ENCODE assay signal across 8 mouse cellular contexts in the genomic region with DNA sequence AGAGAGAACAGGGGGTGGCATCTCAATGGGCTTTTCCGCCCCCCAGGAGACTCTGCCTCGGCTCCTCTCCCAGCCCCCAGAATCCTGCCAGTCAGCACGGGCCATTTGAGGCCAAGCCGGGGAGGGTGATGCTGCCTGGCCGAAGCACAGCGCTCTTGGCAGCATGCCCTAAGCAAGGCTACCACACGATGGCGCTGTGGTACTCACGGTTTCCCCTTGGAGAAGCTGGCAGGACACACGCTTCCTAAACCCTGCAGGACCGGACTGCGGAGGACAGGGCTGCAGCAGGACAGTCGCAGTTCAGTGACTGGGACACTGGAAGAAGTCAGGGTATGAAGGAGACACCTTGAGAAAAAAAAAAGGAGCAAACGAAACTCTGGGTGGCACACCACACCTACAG. TPM values are rescaled to one million over a fixed set of nuclear protein-coding genes. Genes with fewer than 3 reads are reported as not detected.
DNase-seq lines count a peak whose midpoint lies in the region; ATAC-seq and TF ChIP-seq lines count a peak whose summit lies in the region.

No protein-coding gene starts in this region.

- H3K27ac ChIP-seq in embryonic facial prominence, embryonic 15.5 days (replicated peaks): peak overlapping the region; percentile 56; the same call in 1 of the 2 replicates
- H3K27ac ChIP-seq in heart, embryonic 10.5 days: no peak overlapping the region
- H3K27ac ChIP-seq in kidney, embryonic 14.5 days (ENCODE audit: low read depth, low read length): no peak overlapping the region
- no peak overlapping the region for H3K27ac ChIP-seq in limb, embryonic 14.5 days (replicated peaks; ENCODE audit: low read depth, low read length)
- H3K27ac ChIP-seq in midbrain, embryonic 16.5 days (ENCODE audit: low read length): no peak overlapping the region
- no peak overlapping the region for H3K27ac ChIP-seq in spleen, adult 2 months (ENCODE audit: insufficient read depth, low read length)

- peaks cover 21% of the 10 kb centered on the region for H3K4me1 ChIP-seq in embryonic facial prominence, embryonic 15.5 days
- H3K4me1 ChIP-seq in heart, embryonic 10.5 days: peaks cover 18% of the 10 kb centered on the region
- peaks cover 3% of the 10 kb centered on the region; the same call in 1 of the 2 replicates for H3K4me1 ChIP-seq in kidney, embryonic 14.5 days (ENCODE audit: control insufficient read depth, insufficient read depth, low read length)
- H3K4me1 ChIP-seq in limb, embryonic 14.5 days (ENCODE audit: control insufficient read depth, insufficient read depth, low read length): peaks cover 14% of the 10 kb centered on the region
- H3K4me1 ChIP-seq in midbrain, embryonic 16.5 days (ENCODE audit: control insufficient read depth, insufficient read depth, low read length): peaks cover 13% of the 10 kb centered on the region
- peaks cover 8% of the 10 kb centered on the region; the same call in 1 of the 2 replicates for H3K4me1 ChIP-seq in spleen, adult 2 months (ENCODE audit: control insufficient read depth, insufficient read depth, insufficient read length)

- under 1% methylated on average over 14 of the region's 14 CpGs for WGBS in embryonic facial prominence, embryonic 15.5 days
- 3% methylated on average over 14 of the region's 14 CpGs for WGBS in heart, embryonic 10.5 days
- WGBS in kidney, embryonic 14.5 days: 0% methylated on average over 14 of the region's 14 CpGs
- WGBS in limb, embryonic 14.5 days: 0% methylated on average over 14 of the region's 14 CpGs
- WGBS in midbrain, embryonic 16.5 days: under 1% methylated on average over 14 of the region's 14 CpGs
- 0% methylated on average over 14 of the region's 14 CpGs for WGBS in spleen, adult 2 months

- TF ChIP-seq CTCF in spleen, adult 2 months (IDR thresholded peaks at IDR 0.05; ENCODE audit: extremely low read depth, insufficient read depth, insufficient read length, insufficient replicate concordance): peak; percentile 94

- no peak for ATAC-seq in embryonic facial prominence, embryonic 15.5 days (ENCODE audit: insufficient number of reproducible peaks, low FRiP score, low TSS enrichment, low read depth)
- peak; percentile 48 for ATAC-seq in kidney, embryonic 14.5 days (ENCODE audit: low FRiP score, low TSS enrichment)
- ATAC-seq in limb, embryonic 14.5 days (ENCODE audit: low FRiP score, low read depth): peak; percentile 14; the same call in 1 of the 2 replicates
- ATAC-seq in midbrain, embryonic 16.5 days: no peak

- H3K36me3 ChIP-seq in embryonic facial prominence, embryonic 15.5 days: no peaks in the 10 kb centered on the region
- H3K36me3 ChIP-seq in heart, embryonic 10.5 days: no peaks in the 10 kb centered on the region
- no peaks in the 10 kb centered on the region for H3K36me3 ChIP-seq in kidney, embryonic 14.5 days (ENCODE audit: control insufficient read depth, insufficient read depth, low read length)
- H3K36me3 ChIP-seq in limb, embryonic 14.5 days (ENCODE audit: control insufficient read depth, insufficient read depth, low read length): no peaks in the 10 kb centered on the region
- no peaks in the 10 kb centered on the region for H3K36me3 ChIP-seq in midbrain, embryonic 16.5 days (ENCODE audit: control insufficient read depth, insufficient read depth, low read length)
- no peaks in the 10 kb centered on the region for H3K36me3 ChIP-seq in spleen, adult 2 months (ENCODE audit: control insufficient read depth, insufficient read depth, low read length)

- H3K9ac ChIP-seq in embryonic facial prominence, embryonic 15.5 days: no peak overlapping the region
- H3K9ac ChIP-seq in kidney, embryonic 14.5 days (ENCODE audit: low read depth, low read length): no peak overlapping the region
- H3K9ac ChIP-seq in limb, embryonic 14.5 days (ENCODE audit: low read depth, low read length, severe bottlenecking): 0 out of 2 replicates have a peak overlapping the region, but pooled peaks have one; percentile 7
- peak overlapping the region; percentile 56; the same call in 1 of the 2 replicates for H3K9ac ChIP-seq in midbrain, embryonic 16.5 days (ENCODE audit: low read depth, low read length)

- no peaks in the 10 kb centered on the region for H3K27me3 ChIP-seq in embryonic facial prominence, embryonic 15.5 days
- 0 out of 2 replicates have a peak, but pooled peaks cover 8% of the 10 kb centered on the region for H3K27me3 ChIP-seq in heart, embryonic 10.5 days (ENCODE audit: insufficient read depth, poor library complexity, severe bottlenecking)
- no peaks in the 10 kb centered on the region for H3K27me3 ChIP-seq in kidney, embryonic 14.5 days (ENCODE audit: control insufficient read depth, insufficient read depth, low read length)
- no peaks in the 10 kb centered on the region for H3K27me3 ChIP-seq in limb, embryonic 14.5 days (ENCODE audit: control insufficient read depth, insufficient read depth, low read length)
- H3K27me3 ChIP-seq in midbrain, embryonic 16.5 days (ENCODE audit: control insufficient read depth, insufficient read depth, low read depth, low read length): no peaks in the 10 kb centered on the region
- H3K27me3 ChIP-seq in spleen, adult 2 months (ENCODE audit: control insufficient read depth, insufficient read depth, low read length): no peaks in the 10 kb centered on the region

- no peaks in the 10 kb centered on the region for H3K9me3 ChIP-seq in embryonic facial prominence, embryonic 15.5 days (replicated peaks)
- no peaks in the 10 kb centered on the region for H3K9me3 ChIP-seq in heart, embryonic 10.5 days
- no peaks in the 10 kb centered on the region for H3K9me3 ChIP-seq in kidney, embryonic 14.5 days (ENCODE audit: control insufficient read depth, low read length)
- no peaks in the 10 kb centered on the region for H3K9me3 ChIP-seq in limb, embryonic 14.5 days (ENCODE audit: control insufficient read depth, low read length)
- H3K9me3 ChIP-seq in midbrain, embryonic 16.5 days (replicated peaks; ENCODE audit: control insufficient read depth, low read length, poor library complexity, severe bottlenecking): no peaks in the 10 kb centered on the region

- H3K4me3 ChIP-seq in embryonic facial prominence, embryonic 15.5 days (replicated peaks): peak overlapping the region; percentile 14
- H3K4me3 ChIP-seq in heart, embryonic 10.5 days: 0 out of 2 replicates have a peak overlapping the region, but pooled peaks have one; percentile 27
- no peak overlapping the region for H3K4me3 ChIP-seq in kidney, embryonic 14.5 days (ENCODE audit: low read length)
- peak overlapping the region; percentile 16 for H3K4me3 ChIP-seq in limb, embryonic 14.5 days (replicated peaks; ENCODE audit: low read length)
- H3K4me3 ChIP-seq in midbrain, embryonic 16.5 days (ENCODE audit: low read depth, low read length): peak overlapping the region; percentile 21; the same call in 1 of the 2 replicates
- peak overlapping the region; percentile 31; the same call in 1 of the 2 replicates for H3K4me3 ChIP-seq in spleen, adult 2 months (ENCODE audit: extremely low read depth, insufficient read depth, insufficient read length)

- peak overlapping the region; percentile 48 for H3K4me2 ChIP-seq in embryonic facial prominence, embryonic 15.5 days (replicated peaks)
- peak overlapping the region; percentile 4; the same call in 1 of the 2 replicates for H3K4me2 ChIP-seq in kidney, embryonic 14.5 days (replicated peaks; ENCODE audit: low read depth, low read length)
- H3K4me2 ChIP-seq in limb, embryonic 14.5 days (replicated peaks; ENCODE audit: low read depth, low read length, severe bottlenecking): peak overlapping the region; percentile 41
- peak overlapping the region; percentile 52 for H3K4me2 ChIP-seq in midbrain, embryonic 16.5 days (ENCODE audit: low read length)

- no peak for TF ChIP-seq POLR2A in limb, embryonic 14.5 days (IDR thresholded peaks at IDR 0.05; ENCODE audit: borderline replicate concordance, extremely low read depth, insufficient read depth, insufficient read length)
- TF ChIP-seq POLR2A in spleen, adult 2 months (IDR thresholded peaks at IDR 0.05; ENCODE audit: low read depth, low read length): no peak

- peak; percentile 95 for DNase-seq in 3T3-L1 (ENCODE audit: low read depth, low spot score)
- DNase-seq in adrenal gland, postnatal 4 days (ENCODE audit: low spot score in 2 of 2): peak; percentile 98 to 100
- peak; percentile 92 for DNase-seq in heart, embryonic 10.5 days (ENCODE audit: low spot score)
- DNase-seq in limb, embryonic 14.5 days (ENCODE audit: low spot score): peak; percentile 92
- peak; percentile 69 to 90 for DNase-seq in spleen, adult 2 months (ENCODE audit: low read depth in 1 of 2, low spot score in 2 of 2)

RNA-seq across cellular contexts. Expression of a gene that starts 5.0 kb away (rescaled TPM):
- total RNA-seq in adrenal gland, postnatal 4 days (2021): 100 to 1,000 TPM; 271 to 275 TPM
- 225 and 235 TPM in 2 replicates for polyA plus RNA-seq in embryonic facial prominence, embryonic 15.5 days (2015; fragmentation: Nextera tagmentation; extraction: Ambion mirVana)
- polyA plus RNA-seq in heart, embryonic 10.5 days (2016; fragmentation: Nextera tagmentation; extraction: Ambion mirVana): 311 and 315 TPM in 2 replicates
- 269 and 294 TPM in 2 replicates for polyA plus RNA-seq in kidney, embryonic 14.5 days (2014; fragmentation: Nextera tagmentation; extraction: Ambion mirVana)
- 183 and 193 TPM in 2 replicates for polyA plus RNA-seq in limb, embryonic 14.5 days (2012; rRNA removed)
- polyA plus RNA-seq in limb, embryonic 14.5 days (2014; fragmentation: Nextera tagmentation; extraction: Ambion mirVana): 266 and 270 TPM in 2 replicates
- 187 and 190 TPM in 2 replicates for polyA plus RNA-seq in midbrain, embryonic 16.5 days (2015; fragmentation: Nextera tagmentation; extraction: Ambion mirVana)
- polyA plus RNA-seq in spleen, adult 2 months (2012; rRNA removed): 115 and 139 TPM in 2 replicates

RNA-seq across cellular contexts. Expression of a gene that starts 22.8 kb away (rescaled TPM):
- total RNA-seq in adrenal gland, postnatal 4 days (2021): 1 to 10 TPM; 4.9 to 5.2 TPM
- 4.9 and 6.1 TPM in 2 replicates for polyA plus RNA-seq in embryonic facial prominence, embryonic 15.5 days (2015; fragmentation: Nextera tagmentation; extraction: Ambion mirVana)
- 1.7 and 2.8 TPM in 2 replicates for polyA plus RNA-seq in heart, embryonic 10.5 days (2016; fragmentation: Nextera tagmentation; extraction: Ambion mirVana)
- 4.2 and 6.2 TPM in 2 replicates for polyA plus RNA-seq in kidney, embryonic 14.5 days (2014; fragmentation: Nextera tagmentation; extraction: Ambion mirVana)
- polyA plus RNA-seq in limb, embryonic 14.5 days (2012; rRNA removed): 9.6 and 11.9 TPM in 2 replicates
- 5.6 and 7.1 TPM in 2 replicates for polyA plus RNA-seq in limb, embryonic 14.5 days (2014; fragmentation: Nextera tagmentation; extraction: Ambion mirVana)
- 9.2 and 11.0 TPM in 2 replicates for polyA plus RNA-seq in midbrain, embryonic 16.5 days (2015; fragmentation: Nextera tagmentation; extraction: Ambion mirVana)
- 6.4 and 7.8 TPM in 2 replicates for polyA plus RNA-seq in spleen, adult 2 months (2012; rRNA removed)

RNA-seq across cellular contexts. Expression of a gene that starts 36.8 kb away (rescaled TPM):
- 100 to 1,000 TPM; 214 to 215 TPM for total RNA-seq in adrenal gland, postnatal 4 days (2021)
- 177 and 186 TPM in 2 replicates for polyA plus RNA-seq in embryonic facial prominence, embryonic 15.5 days (2015; fragmentation: Nextera tagmentation; extraction: Ambion mirVana)
- polyA plus RNA-seq in heart, embryonic 10.5 days (2016; fragmentation: Nextera tagmentation; extraction: Ambion mirVana): 204 and 225 TPM in 2 replicates
- polyA plus RNA-seq in kidney, embryonic 14.5 days (2014; fragmentation: Nextera tagmentation; extraction: Ambion mirVana): 188 and 247 TPM in 2 replicates
- polyA plus RNA-seq in limb, embryonic 14.5 days (2012; rRNA removed): 198 and 204 TPM in 2 replicates
- 177 and 188 TPM in 2 replicates for polyA plus RNA-seq in limb, embryonic 14.5 days (2014; fragmentation: Nextera tagmentation; extraction: Ambion mirVana)
- polyA plus RNA-seq in midbrain, embryonic 16.5 days (2015; fragmentation: Nextera tagmentation; extraction: Ambion mirVana): 164 and 166 TPM in 2 replicates
- polyA plus RNA-seq in spleen, adult 2 months (2012; rRNA removed): 99.6 and 103 TPM in 2 replicates

Comparison
In these comparisons a context has a peak if more than half of its experiments do, and no peak if none do; other contexts are left out.
1. ATAC-seq: peak in kidney, embryonic 14.5 days (single experiment) and limb, embryonic 14.5 days (single experiment); none in embryonic facial prominence, embryonic 15.5 days (single experiment) and midbrain, embryonic 16.5 days (single experiment).
2. H3K9ac ChIP-seq: peak in limb, embryonic 14.5 days (single experiment) and midbrain, embryonic 16.5 days (single experiment); none in embryonic facial prominence, embryonic 15.5 days (single experiment) and kidney, embryonic 14.5 days (single experiment).
3. Peak in every context shown above with its lines, with median percentiles within 50 percentile points of each other: DNase-seq and H3K4me2 ChIP-seq.